Mouse (Mus musculus): ENCODE measurements at regions not wholly inside any gene's neighbourhood (a gene's known extent, or its start where the extent isn't known, plus 50 kb on each side); places are given as distances from the start of the nearest gene placed in this dataset.

DNA sequence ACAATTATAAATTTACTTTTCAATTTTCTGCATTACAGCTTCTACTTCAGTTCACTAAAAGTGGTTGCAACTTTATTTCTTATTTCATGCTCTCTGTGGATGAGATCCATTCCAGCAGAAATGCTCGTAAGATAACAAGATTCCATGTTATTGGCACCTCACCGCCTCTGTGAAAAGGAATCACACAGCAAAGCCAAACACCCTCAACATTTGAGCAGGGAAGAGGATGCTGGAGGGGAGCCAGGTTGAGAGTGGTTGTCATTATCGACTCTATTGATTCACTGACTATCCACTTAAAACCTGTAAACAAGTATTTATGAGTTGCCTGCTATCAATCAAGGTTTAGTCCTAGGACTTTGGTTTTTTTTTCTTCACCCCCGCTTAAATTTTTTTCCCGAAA lies 261.1 kb upstream of the Ccdc54 start:
- no peak for DNase-seq (ENCODE audit: low spot score)

DNA sequence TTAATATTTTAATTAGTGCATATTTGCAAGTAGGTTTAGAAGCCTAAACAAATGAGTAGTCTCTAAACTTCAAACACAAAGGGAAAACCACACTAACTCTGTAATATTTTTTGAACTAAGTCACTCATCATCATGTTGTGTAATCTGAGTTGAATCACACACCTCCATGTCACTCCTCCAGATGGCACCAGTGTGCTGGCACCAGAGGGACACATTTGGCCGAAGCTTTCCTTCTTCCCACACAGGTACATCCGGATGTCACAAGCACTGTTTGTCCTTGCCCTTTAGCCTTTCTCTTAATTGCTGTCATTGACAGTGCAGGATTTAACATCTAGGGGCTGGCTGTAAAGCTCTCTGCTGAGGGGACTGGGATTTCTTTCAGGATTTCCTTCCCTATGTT lies 256.7 kb upstream of the Ccdc54 start:
- no peak for DNase-seq (ENCODE audit: low spot score)

DNA sequence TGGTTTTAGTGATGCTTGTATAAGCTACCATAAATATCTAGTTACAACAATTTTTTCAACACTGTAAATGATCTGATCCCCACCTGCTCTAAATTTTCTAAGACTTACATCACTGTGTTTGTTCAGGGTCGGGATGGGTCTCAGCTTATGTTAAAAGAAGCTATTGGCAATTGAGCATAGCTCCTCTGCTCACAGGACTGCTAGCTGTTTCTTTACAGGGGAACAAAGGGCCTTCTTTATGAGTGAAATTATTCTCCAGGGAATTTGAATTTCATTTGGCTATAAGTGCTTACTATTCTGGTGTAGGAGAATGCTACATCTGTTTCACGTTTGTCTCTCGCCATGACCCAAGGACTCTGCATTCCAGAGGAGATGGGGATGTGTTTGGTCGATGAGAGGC lies 255.6 kb upstream of the Ccdc54 start:
- no peak for DNase-seq (ENCODE audit: low spot score)

DNA sequence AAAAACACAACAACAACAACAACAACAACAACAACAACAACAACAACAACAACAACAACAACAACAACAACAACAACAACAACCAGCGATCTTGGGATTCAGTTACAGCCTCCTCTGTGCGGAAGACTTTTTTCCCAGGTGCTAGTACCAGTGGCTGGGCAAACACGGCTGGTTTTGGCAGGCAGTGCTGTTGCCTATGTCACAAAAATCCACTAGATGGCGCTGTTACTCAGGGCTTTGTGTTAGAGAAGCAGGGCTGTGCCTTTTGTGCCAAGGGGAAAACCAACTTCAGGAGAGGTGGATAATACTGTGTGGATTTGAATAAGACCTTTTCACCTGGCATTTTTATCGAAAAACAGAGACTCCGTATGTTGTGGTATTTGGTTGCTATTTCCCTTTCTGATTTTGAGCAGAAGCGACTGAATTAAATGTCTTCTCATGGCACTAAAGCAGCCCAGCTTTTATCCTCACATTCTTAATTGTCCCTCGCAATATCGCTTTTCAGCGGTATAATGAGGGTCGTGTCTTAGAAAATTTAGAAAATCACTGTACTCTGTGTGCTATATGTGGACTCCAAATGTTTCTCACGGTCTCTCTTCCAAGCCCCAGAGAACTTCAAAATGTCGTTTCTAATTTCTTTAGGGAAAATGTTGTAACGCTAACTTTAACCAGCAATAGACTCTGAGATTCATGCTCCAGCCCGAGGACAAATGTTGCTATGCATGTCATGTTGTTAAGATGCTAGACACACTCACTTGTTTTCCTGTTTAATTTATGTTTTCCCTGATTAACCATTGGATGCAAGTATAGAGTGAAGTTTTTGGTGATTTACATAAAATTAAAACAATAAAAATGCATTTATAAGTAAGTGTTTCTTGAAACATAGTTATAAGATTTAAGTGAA lies 251.0 kb upstream of the Ccdc54 start:
- no peak for DNase-seq (ENCODE audit: low spot score)

DNA sequence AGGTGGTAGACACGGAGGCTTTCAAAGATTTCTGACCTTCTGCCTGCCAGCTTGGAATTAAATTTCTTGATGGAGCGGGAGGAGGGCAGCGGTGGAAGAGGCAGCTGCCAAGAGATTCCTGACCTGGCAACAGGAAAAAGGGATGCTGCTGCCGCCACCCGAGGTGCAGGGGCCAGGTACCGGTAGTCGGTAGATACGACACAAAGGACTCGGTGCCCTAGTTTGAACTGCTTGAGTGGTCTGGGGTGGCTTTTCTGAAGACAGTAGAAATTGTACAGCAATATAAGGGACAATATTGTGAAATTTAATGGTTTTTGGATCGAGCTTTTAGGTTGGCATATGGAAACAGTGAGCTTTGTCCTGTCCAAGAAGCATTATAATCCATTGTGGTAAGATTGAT lies 250.3 kb upstream of the Ccdc54 start:
- no peak for DNase-seq (ENCODE audit: low spot score)

DNA sequence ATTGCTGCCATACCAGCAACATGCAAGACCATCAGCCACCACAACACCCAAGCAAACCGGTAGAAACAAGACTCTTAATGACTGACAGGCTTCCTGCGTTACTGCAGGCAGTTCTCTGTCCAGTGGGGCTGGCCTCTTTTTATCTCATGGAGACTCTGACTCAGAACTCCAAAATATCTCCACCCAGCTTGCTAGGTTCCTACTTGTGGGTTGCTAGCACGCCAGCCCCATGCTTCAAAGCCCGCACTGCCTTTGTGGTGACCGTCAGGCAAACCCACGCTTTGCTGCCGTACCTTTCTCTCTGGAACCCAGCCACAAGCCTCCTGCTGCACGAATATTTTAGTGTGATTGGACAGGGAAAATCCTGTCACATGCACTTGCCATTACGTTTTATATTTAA lies 248.7 kb upstream of the Ccdc54 start:
- DNase-seq (ENCODE audit: low spot score) = no peak

DNA sequence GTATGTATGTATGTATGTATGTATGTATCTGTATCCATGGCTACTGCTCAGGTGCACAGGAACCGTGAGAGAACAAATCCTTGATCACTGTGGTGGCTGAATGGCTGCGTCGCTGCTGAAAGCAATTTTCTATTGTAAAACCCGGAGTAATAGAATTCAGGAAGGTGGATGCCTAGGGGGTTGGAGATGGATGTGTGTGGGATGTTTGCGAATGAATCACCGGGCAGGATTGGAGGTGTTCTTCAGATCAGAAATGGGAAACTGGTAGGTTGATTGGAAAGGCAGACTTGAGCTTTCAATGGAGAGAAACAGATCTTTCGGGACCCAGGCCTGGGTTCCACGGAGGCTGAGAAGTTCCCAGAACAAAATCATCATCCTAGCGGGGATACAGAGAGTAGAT lies 246.5 kb upstream of the Ccdc54 start:
- DNase-seq (ENCODE audit: low spot score) = no peak

DNA sequence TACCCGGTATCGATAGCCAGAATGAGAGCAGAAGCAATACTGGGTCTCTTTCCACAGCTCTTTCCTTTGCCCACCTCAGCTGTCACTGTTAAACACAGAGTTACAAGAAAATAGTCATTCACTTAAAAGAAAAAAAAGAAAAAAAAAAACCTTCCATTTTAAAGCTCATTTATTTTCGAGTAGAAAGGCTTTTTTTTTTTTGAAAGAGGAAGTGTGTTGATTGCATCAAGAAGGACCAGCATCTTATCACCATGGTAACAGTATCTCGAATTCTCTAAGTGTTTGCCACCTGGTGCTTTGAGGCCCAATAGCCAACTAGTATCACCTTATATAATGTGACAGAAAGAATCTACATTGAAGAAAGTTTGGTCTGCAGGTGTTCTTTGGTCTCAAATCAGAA lies 245.5 kb upstream of the Ccdc54 start:
- DNase-seq (ENCODE audit: low spot score) = no peak

DNA sequence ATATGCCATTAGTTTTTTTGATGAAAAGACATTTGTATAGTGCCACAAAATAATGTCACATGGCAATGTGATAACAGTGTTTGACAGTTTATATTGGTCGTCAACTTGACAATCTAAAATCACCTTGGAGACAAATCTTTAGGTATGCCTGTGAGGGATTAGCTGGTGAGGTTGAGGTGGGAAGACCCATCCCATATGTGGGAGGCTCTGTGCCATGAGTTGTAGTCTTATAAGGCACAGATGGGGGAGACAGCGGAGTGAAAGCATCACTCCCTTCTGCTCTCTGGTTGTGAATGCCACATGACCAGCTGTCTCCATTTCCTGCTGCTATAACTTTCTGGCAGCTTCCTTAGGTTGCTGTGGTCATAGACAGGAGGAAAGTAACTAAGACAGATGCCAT lies 242.4 kb upstream of the Ccdc54 start:
- DNase-seq (ENCODE audit: low spot score) = no peak

DNA sequence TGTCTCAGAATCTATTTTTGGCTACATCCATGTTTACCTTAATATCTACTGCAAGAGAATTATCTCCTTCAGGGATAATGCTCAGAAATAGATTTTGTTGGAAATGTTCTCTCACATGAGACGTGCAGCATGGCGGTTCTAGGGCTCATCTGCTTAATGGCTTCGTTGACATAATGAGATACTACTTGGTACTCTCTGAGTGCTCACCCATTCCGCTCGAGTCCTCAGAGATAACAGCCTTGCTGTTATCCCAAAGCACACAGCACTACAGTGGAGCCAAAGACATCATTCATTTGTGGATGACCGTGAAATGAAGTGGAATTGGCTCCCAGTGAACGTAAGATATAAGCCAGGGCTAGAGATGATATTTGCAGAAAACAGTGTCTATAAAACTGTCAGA lies 231.4 kb upstream of the Ccdc54 start:
- DNase-seq (ENCODE audit: low spot score) = no peak

DNA sequence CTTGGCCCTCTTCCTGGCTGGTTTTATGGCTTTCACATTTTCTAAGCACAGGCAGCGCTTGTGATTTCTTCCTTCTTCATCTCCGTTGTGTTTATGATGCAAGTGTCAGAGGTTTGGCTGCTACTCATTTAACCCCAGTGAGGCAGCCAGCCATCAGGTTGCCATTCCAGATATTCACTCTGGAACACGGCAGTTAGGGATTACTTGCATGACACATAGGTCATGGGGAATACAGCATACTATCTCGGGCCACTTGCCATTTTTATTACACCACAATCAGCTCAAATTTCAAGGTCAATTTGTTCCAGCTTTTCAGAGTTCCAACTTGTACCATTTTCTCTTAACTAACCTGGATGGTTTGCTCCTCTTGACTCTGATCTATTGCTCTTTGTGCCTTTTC lies 223.7 kb upstream of the Ccdc54 start:
- DNase-seq (ENCODE audit: low spot score) = no peak

DNA sequence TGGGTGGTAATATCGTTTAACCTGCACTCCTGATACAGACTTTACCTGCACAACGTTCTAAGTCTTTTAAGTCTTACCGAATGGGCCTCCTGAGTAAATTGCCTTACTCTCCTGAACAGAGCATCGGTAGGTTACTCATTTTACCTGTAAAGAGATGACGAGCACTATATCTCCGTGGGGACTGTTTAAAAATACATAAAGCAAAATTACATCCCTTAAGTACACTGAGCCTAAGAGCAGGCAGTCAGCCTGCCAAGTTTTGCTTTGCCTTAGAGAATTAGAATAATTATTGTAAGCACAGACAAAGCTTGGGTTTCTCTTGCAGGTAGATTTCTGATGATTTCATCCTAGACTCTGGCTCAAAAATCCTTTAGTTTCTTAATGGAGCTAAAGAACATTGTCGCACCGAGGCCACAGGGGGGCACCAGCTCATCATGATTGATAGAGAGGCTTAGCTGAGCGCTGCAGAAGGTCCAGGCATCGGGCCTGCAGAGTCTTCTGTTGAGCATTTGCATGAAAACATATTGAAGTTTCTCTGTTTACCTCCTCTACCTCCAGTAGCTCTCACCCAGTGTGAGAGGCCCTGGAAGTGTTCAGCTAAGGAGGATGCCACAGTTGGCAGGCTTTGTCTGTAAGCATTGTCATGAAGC lies 208.3 kb upstream of the Ccdc54 start:
- DNase-seq (ENCODE audit: low spot score) = no peak

DNA sequence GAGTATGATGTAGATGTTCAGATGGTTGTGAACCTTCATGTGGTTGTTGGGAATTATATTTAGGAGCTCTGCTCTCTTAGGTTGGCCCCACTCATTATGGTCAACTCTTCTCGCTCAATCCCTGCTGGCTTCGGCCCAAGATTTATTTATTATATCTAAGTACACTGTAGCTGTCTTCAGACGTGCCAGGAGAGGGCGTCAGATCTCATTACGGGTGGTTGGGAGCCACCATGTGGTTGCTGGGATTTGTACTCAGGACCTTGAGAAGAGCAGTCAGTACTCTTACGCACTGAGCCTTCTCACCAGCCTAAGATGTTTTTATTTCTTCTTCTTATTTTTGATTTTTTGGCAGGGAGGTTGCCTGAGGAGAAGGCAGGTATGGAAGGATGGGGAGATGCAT lies 207.1 kb upstream of the Ccdc54 start:
- DNase-seq (ENCODE audit: low spot score) = no peak

DNA sequence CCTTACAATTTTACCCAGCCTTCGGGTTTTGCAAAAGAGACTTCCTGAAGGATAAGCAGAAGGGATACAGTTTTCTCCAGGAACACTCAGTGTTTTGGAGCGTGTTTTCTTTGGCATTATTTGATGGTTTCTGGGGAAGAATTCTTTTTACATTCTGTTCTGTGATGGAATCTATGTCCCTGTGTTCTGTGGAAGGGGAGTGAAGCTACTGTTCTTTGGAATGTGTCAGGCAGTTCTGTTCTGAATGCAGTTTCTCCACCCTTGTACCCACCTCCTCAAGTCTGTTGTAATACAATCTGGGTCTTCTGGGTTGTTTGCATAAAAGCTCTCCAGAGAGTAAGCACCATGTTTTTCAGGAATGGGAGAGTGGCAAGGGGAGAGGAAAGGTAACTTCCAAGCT lies 202.0 kb upstream of the Ccdc54 start:
- DNase-seq (ENCODE audit: low spot score) = no peak

DNA sequence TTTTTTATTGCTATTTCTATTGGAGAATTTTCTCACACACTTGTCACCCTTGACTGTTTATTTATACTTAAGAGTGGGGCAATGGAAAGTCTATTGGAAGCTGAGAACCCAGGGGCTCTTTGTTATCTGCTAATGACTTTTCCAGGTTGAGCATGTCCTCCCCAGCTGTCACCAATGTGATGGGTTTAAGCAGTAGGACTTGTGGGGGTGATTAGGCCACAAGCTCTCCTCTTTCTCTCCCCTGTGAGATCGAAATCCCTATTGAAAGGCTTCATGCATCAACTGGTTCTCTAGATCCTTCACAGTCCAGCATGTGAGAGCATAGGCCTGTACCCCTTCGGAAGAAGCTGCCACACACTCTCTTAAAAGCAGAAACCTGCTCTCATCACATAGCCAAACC lies 201.6 kb upstream of the Ccdc54 start:
- no peak for DNase-seq (ENCODE audit: low spot score)

DNA sequence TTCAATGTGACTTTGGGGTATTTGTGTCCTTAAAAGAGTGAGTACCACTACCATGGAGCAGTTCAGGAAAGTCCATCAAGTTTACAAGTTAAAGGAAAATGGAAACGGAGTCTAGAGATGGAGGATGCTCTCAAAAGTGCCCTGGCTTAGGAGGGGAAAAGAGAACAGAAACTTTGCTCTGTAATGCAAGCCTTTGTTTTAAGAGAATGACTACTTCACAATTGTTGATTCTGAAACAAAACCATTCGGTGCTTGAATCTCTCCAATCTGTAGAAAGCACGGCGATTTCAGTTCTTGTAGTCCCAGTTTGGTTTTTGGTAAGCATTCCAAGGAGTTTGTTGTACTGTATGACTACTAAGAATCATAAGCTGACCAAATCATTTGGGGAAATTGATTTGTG lies 197.7 kb upstream of the Ccdc54 start:
- DNase-seq (ENCODE audit: low spot score) = no peak

DNA sequence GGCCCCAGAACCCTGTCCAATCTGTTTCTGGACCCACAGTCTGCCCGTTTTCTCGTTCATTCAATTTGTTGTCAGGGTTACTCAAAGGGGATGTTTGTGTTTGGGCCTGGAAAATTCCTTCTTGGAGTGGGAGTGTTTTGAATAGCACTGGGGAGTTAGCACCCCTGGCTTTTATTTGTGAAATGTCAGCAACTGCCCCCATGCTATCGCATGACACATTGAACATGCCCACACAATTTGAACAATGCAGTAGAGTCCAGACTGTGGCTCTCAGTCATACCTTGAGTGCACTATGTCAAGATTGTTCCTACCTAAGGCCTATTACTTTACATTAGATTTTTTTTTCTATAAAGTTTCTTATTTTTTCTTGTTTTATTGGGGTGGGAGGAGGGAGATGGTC lies 195.2 kb upstream of the Ccdc54 start:
- no peak for DNase-seq (ENCODE audit: low spot score)

DNA sequence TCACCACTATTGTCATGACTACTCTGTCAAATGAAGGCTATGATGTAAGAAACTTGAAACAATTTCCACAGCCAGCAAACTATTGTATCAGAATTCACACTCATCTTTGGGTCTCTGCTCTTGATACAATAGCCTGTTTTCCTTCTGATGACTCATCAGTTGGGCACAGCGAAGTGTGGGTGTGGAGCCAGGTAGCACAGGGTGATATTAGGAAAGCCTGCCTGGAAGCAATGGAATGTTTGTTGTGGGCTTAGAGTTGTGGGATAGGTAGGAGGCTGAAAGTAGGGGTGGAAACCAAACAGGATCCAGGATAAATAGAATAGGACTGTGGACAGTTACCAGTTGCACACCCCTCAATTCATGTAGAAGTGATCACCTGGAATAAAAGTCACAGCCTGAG lies 194.4 kb upstream of the Ccdc54 start:
- DNase-seq (ENCODE audit: low spot score) = no peak

DNA sequence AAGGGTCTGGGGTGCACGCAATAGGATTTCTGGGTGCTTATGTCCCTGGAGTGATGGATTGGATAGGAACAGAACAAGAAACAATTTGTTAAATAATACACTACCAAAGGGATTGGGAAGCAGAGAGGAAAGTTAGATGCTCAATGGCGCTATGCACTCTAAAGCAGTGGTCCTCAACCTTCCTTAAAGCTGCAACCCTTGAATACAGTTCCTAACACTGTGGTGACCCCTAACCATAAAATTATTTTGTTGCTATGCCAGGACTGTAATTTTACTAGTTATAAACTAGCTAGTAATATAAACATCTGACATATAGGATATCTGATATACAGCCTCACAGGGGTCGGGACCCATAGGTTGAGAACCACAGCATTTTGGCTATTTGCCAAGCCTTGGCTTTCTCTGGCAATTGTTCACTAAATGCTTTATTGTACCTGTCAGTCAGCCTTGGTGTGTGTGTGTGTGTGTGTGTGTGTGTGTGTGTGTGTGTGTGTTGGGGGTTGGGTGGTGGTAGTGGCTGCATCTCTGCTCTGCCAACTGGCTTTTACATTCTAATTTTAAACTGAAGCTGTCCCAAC lies 193.8 kb upstream of the Ccdc54 start:
- no peak for DNase-seq (ENCODE audit: low spot score)

DNA sequence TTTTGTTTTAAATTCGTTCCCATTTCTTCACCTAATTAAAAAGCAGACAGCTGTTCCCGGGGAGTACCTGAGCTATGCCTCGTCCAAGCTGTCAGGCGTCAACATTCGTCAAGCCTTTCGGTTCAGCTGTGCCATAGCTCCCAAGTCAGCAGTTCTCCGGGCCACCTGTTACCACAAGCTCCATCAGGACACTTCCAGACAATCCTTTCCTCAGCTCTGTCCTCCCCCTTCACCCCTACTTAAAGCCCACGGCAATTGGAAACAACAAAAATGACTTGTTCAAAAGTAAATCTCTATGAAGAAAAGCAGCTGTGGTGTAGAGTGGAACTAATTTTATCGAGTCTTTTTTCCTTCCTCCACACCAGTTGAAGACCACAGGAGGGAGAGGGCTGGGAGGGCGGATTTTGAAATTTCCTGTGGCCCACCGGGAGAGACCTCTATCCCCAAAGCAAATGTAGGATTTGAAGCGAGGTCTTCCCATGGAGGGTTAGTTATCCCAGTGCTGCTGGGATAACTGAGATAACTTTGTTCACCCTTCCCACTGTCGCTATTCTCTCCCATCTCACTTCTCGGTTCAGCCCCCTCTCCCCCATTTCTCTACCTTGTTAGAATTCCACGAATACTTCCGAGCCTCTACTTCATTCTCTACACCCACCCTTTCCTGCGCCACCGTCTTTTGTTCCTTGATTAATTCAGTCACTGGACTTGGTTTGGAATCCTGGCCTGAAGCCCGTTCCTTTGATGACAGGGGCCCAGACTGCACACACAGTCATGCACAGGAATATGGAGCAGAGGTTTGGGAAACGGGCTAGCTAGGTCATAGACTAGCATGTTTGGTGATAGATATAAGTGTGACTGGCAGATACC lies 193.1 kb upstream of the Ccdc54 start:
- DNase-seq (ENCODE audit: low spot score) = no peak

DNA sequence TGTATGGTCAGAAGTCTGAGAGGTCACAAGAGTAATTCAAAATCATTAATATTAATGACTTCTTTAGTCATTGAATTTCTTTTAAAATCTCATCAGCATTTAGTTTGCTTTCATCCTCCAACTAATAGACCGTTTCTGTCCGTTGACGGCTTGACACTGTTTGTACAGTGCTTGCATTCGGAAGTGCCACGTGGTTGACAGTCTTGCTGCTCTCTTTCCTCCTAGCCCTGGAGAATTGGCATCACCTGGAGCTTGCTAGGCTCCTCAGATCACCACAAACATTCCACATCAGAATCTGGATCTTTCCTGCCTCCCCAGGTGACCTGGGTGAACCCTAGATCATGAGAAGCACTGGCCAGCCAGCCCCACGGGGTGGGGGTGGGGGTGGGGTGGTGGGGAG lies 192.3 kb upstream of the Ccdc54 start:
- no peak for DNase-seq (ENCODE audit: low spot score)

DNA sequence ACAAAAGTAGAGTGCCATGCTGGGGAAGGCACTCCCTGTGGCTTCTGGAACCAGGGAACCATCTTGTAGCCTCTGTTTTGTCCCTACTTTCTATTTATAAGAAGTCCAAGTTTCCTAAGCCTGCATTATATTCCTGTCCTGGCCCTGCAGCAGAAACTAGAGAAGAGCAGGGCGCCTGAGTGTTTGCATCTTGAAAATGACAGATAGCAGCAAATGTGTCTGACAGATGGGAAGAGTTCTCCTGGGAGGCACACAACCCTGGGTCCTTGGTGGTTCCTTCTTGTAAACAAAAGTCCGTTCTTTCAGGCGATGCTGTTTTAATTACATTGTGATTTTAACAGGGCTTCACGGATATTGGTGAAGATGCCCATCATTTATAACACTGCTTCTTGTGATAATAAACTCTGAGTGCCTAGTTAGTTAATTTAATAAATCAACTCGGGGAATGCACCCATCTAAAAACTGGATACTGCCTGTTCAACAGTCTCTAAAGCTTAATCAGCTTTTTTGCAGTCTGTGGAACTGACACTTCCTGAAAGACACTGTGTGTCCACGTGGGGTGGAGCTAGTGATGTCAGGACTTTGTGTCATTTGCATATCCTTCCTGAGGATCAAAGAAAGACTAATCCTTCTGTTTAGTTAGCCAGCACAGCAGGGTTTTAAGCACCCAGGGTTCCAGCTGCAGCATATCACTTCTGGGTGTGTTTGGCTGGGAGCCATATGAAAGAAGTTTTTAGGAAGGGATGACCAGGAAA lies 188.3 kb upstream of the Ccdc54 start:
- no peak for DNase-seq (ENCODE audit: low spot score)

Data from spleen, adult 12 weeks (tissue).